Mouse (Mus musculus): Measurements from ENCODE around the gene Ccdc51.

- no peak for TF ChIP-seq GATA1 (IDR thresholded peaks at IDR 0.05; ENCODE audit: borderline replicate concordance, low read length)
- TF ChIP-seq FLI1 (IDR thresholded peaks at IDR 0.05; ENCODE audit: low read length): no peak
These were observed 25.4 kb upstream of the Ccdc51 start for GRCm38 (mm10) chr9:109056916-109057315.
